Mouse (Mus musculus): ENCODE measurements around the gene Susd6. TPM values are rescaled to one million over a fixed set of nuclear protein-coding genes. Genes with fewer than 3 reads are reported as not detected.

Gene Susd6
- polyA plus RNA-seq, 1 experiment from 2014 or later: 23.3 TPM

- ATAC-seq (ENCODE audit: insufficient read depth, low FRiP score, low TSS enrichment) (no peak), DNase-seq (ENCODE audit: low spot score) (no peak)
- H3K9me3 ChIP-seq (ENCODE audit: control insufficient read depth, low read length): no peaks in the 10 kb centered on the region
- H3K4me3 ChIP-seq (ENCODE audit: low read depth, low read length): no peak overlapping the region
- no peaks in the 10 kb centered on the region for H3K4me1 ChIP-seq (ENCODE audit: control insufficient read depth, insufficient read depth, low read length)
- H3K4me2 ChIP-seq (ENCODE audit: low read depth): no peak overlapping the region
- 97% methylated on average over 7 of the region's 7 CpGs for WGBS
- no peaks in the 10 kb centered on the region for H3K27me3 ChIP-seq (ENCODE audit: control insufficient read depth, insufficient read depth, low read length)
- no peak overlapping the region for H3K27ac ChIP-seq (ENCODE audit: low read depth, low read length)
- no peak overlapping the region for H3K9ac ChIP-seq (ENCODE audit: low read length)
- no peaks in the 10 kb centered on the region for H3K36me3 ChIP-seq (ENCODE audit: control insufficient read depth, insufficient read depth, low read length)
These were observed 32.2 kb downstream of the Susd6 start for GRCm38 (mm10) chr12:80822533-80822932.

DNA sequence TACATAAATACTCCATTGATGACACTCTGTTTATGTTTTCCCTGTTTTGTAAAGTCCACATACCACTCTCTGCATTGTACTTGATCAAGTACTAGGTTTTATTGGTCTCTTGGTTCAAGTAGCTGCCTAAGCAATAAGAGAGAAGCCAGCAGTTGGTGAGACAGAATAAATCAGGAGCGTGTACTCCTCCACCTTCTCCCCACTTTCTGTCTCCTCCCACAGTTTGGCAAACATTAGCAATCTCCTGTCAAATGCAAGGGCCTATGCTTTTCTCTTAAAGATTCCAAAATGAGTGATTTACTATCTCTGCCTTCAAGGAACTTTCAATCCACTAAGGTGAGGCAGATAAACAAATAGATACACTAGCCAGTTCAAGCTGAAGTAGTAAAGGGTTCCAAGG, 33.9 kb downstream of the Susd6 start:
- Histone ChIP-seq H3K36me3 (ENCODE audit: control insufficient read depth, insufficient read depth, low read length) (no peaks in the 10 kb centered on the region), H3K9me3 (ENCODE audit: control insufficient read depth, low read length) (no peaks in the 10 kb centered on the region), H3K4me2 (ENCODE audit: low read depth) (no peak overlapping the region), H3K9ac (ENCODE audit: low read length) (no peak overlapping the region), H3K27ac (ENCODE audit: low read depth, low read length) (no peak overlapping the region), H3K4me1 (ENCODE audit: control insufficient read depth, insufficient read depth, low read length) (no peaks in the 10 kb centered on the region), H3K4me3 (ENCODE audit: low read depth, low read length) (no peak overlapping the region), H3K27me3 (ENCODE audit: control insufficient read depth, insufficient read depth, low read length) (no peaks in the 10 kb centered on the region)
- DNase-seq (ENCODE audit: low spot score): no peak
- WGBS: 85% methylated on average over 1 of the region's 1 CpGs
- ATAC-seq (ENCODE audit: insufficient read depth, low FRiP score, low TSS enrichment): no peak

- Histone ChIP-seq H3K4me1 (ENCODE audit: control insufficient read depth, insufficient read depth, low read length) (no peaks in the 10 kb centered on the region), H3K9ac (ENCODE audit: low read length) (no peak overlapping the region), H3K36me3 (ENCODE audit: control insufficient read depth, insufficient read depth, low read length) (no peaks in the 10 kb centered on the region), H3K27me3 (ENCODE audit: control insufficient read depth, insufficient read depth, low read length) (no peaks in the 10 kb centered on the region), H3K9me3 (ENCODE audit: control insufficient read depth, low read length) (no peaks in the 10 kb centered on the region), H3K27ac (ENCODE audit: low read depth, low read length) (no peak overlapping the region), H3K4me2 (ENCODE audit: low read depth) (no peak overlapping the region), H3K4me3 (ENCODE audit: low read depth, low read length) (no peak overlapping the region)
- WGBS: 59% methylated on average over 1 of the region's 1 CpGs
- DNase-seq (ENCODE audit: low spot score) (no peak), ATAC-seq (ENCODE audit: insufficient read depth, low FRiP score, low TSS enrichment) (no peak)
These were observed 36.1 kb downstream of the Susd6 start for GRCm38 (mm10) chr12:80826423-80826822.

DNA sequence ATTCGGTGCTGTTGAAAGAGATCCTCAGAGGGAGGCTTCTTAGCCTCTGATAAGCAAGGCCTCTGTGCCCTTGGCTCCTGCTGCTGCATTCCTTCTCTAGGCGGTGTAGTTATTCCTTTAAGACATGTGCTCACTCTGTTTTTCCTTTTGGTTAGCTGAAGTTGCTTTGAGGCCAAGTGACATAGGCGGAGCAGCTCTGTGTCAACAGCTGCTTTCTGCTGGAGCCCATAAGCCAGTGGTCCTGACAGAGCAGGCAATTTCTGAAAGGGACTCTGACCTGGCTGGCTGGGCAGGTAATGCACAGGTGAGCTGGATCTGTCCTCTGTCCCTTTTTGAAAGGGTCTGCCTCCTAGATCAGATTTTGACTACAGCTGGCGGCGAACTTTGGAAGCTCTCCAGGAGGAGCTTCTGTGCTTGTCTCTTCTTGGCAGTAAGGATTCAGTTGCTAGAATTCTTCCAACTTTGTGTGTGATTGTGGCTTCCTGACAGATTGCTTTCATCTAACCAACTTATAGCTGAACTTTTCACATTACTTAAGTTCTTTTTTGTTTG, 37.2 kb downstream of the Susd6 start:
- DNase-seq (ENCODE audit: low spot score) (no peak), ATAC-seq (ENCODE audit: insufficient read depth, low FRiP score, low TSS enrichment) (no peak)

GRCm38 (mm10) chr12:80828020-80828419, 37.7 kb downstream of the Susd6 start:
- DNase-seq (ENCODE audit: low spot score): no peak
- 81% methylated on average over 5 of the region's 5 CpGs for WGBS
- no peak overlapping the region for H3K4me3 ChIP-seq (ENCODE audit: low read depth, low read length)

More for the DNA sequence above, 37.2 kb downstream of the Susd6 start:
- no peak overlapping the region for H3K4me3 ChIP-seq (ENCODE audit: low read depth, low read length)
- no peaks in the 10 kb centered on the region for H3K27me3 ChIP-seq (ENCODE audit: control insufficient read depth, insufficient read depth, low read length)
- no peaks in the 10 kb centered on the region for H3K9me3 ChIP-seq (ENCODE audit: control insufficient read depth, low read length)
- no peaks in the 10 kb centered on the region for H3K36me3 ChIP-seq (ENCODE audit: control insufficient read depth, insufficient read depth, low read length)
- H3K27ac ChIP-seq (ENCODE audit: low read depth, low read length): no peak overlapping the region
- no peak overlapping the region for H3K4me2 ChIP-seq (ENCODE audit: low read depth)
- 80% methylated on average over 5 of the region's 5 CpGs for WGBS
- H3K9ac ChIP-seq (ENCODE audit: low read length): no peak overlapping the region
- no peaks in the 10 kb centered on the region for H3K4me1 ChIP-seq (ENCODE audit: control insufficient read depth, insufficient read depth, low read length)

GRCm38 (mm10) chr12:80828951-80829350, 38.6 kb downstream of the Susd6 start:
- no peak for DNase-seq (ENCODE audit: low spot score)
- WGBS: 96% methylated on average over 2 of the region's 2 CpGs
- ATAC-seq (ENCODE audit: insufficient read depth, low FRiP score, low TSS enrichment): no peak
- Histone ChIP-seq H3K4me2 (ENCODE audit: low read depth) (no peak overlapping the region), H3K36me3 (ENCODE audit: control insufficient read depth, insufficient read depth, low read length) (no peaks in the 10 kb centered on the region), H3K9me3 (ENCODE audit: control insufficient read depth, low read length) (no peaks in the 10 kb centered on the region), H3K4me1 (ENCODE audit: control insufficient read depth, insufficient read depth, low read length) (no peaks in the 10 kb centered on the region), H3K27me3 (ENCODE audit: control insufficient read depth, insufficient read depth, low read length) (no peaks in the 10 kb centered on the region), H3K9ac (ENCODE audit: low read length) (no peak overlapping the region), H3K27ac (ENCODE audit: low read depth, low read length) (no peak overlapping the region), H3K4me3 (ENCODE audit: low read depth, low read length) (no peak overlapping the region)

More at GRCm38 (mm10) chr12:80828020-80828419, 37.7 kb downstream of the Susd6 start:
- Histone ChIP-seq H3K36me3 (ENCODE audit: control insufficient read depth, insufficient read depth, low read length) (no peaks in the 10 kb centered on the region), H3K27ac (ENCODE audit: low read depth, low read length) (no peak overlapping the region), H3K9ac (ENCODE audit: low read length) (no peak overlapping the region), H3K4me1 (ENCODE audit: control insufficient read depth, insufficient read depth, low read length) (no peaks in the 10 kb centered on the region), H3K9me3 (ENCODE audit: control insufficient read depth, low read length) (no peaks in the 10 kb centered on the region), H3K4me2 (ENCODE audit: low read depth) (no peak overlapping the region), H3K27me3 (ENCODE audit: control insufficient read depth, insufficient read depth, low read length) (no peaks in the 10 kb centered on the region)
- ATAC-seq (ENCODE audit: insufficient read depth, low FRiP score, low TSS enrichment): no peak

DNA sequence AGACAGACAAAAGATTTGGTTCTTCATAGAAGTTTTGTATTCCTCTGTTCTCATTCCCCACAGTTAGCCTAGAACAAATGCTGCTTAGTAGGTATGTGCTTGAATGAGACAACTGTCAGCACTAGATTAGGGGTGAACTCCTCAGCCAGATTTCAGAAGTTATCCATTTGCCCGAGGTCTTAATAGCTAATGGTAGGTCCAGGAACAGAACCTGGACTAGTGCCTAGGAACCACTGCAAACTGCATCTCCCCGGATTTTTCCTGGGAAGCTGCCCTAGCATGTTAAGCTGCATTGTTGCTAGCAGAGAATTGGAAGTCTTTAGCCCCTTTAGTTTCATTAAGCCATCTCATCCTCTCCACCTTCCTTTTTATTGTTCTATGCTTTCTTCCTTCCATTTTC, 39.9 kb downstream of the Susd6 start:
- Histone ChIP-seq H3K9me3 (ENCODE audit: control insufficient read depth, low read length) (no peaks in the 10 kb centered on the region), H3K36me3 (ENCODE audit: control insufficient read depth, insufficient read depth, low read length) (no peaks in the 10 kb centered on the region), H3K27ac (ENCODE audit: low read depth, low read length) (no peak overlapping the region), H3K4me3 (ENCODE audit: low read depth, low read length) (no peak overlapping the region), H3K4me2 (ENCODE audit: low read depth) (no peak overlapping the region), H3K27me3 (ENCODE audit: control insufficient read depth, insufficient read depth, low read length) (no peaks in the 10 kb centered on the region), H3K9ac (ENCODE audit: low read length) (no peak overlapping the region), H3K4me1 (ENCODE audit: control insufficient read depth, insufficient read depth, low read length) (no peaks in the 10 kb centered on the region)
- ATAC-seq (ENCODE audit: insufficient read depth, low FRiP score, low TSS enrichment): no peak
- 87% methylated on average over 2 of the region's 2 CpGs for WGBS
- no peak for DNase-seq (ENCODE audit: low spot score)

DNA sequence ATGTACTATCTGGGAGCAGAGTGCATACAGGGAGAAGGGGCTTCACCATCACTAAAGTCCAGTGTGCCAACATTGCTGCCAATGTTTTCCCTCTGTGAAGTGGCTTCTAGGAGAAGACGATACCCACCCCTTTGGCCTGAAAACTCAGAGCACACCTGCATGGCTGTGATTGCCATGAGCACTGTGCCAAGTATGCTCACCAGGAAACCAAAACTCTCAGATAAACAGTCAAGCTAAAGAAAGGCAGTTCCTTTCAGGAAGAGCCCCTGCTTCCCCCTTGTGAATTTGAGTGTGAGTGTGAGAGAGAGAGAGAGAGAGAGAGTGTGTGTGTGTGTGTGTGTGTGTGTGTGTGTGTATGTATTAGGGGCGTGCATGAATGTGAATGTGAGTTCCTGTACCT, 40.5 kb downstream of the Susd6 start:
- H3K27ac ChIP-seq (ENCODE audit: low read depth, low read length): no peak overlapping the region
- DNase-seq (ENCODE audit: low spot score) (no peak), ATAC-seq (ENCODE audit: insufficient read depth, low FRiP score, low TSS enrichment) (no peak)
- H3K9me3 ChIP-seq (ENCODE audit: control insufficient read depth, low read length): no peaks in the 10 kb centered on the region
- no peaks in the 10 kb centered on the region for H3K36me3 ChIP-seq (ENCODE audit: control insufficient read depth, insufficient read depth, low read length)
- no peak overlapping the region for H3K4me2 ChIP-seq (ENCODE audit: low read depth)
- H3K4me3 ChIP-seq (ENCODE audit: low read depth, low read length): no peak overlapping the region
- no peak overlapping the region for H3K9ac ChIP-seq (ENCODE audit: low read length)
- no peaks in the 10 kb centered on the region for H3K4me1 ChIP-seq (ENCODE audit: control insufficient read depth, insufficient read depth, low read length)
- WGBS: 95% methylated on average over 2 of the region's 2 CpGs
- no peaks in the 10 kb centered on the region for H3K27me3 ChIP-seq (ENCODE audit: control insufficient read depth, insufficient read depth, low read length)

GRCm38 (mm10) chr12:80832313-80832712, 42.0 kb downstream of the Susd6 start:
- no peak for ATAC-seq (ENCODE audit: insufficient read depth, low FRiP score, low TSS enrichment)
- Histone ChIP-seq H3K4me1 (ENCODE audit: control insufficient read depth, insufficient read depth, low read length) (no peaks in the 10 kb centered on the region), H3K4me2 (ENCODE audit: low read depth) (no peak overlapping the region), H3K27me3 (ENCODE audit: control insufficient read depth, insufficient read depth, low read length) (no peaks in the 10 kb centered on the region), H3K36me3 (ENCODE audit: control insufficient read depth, insufficient read depth, low read length) (no peaks in the 10 kb centered on the region), H3K27ac (ENCODE audit: low read depth, low read length) (no peak overlapping the region), H3K9me3 (ENCODE audit: control insufficient read depth, low read length) (no peaks in the 10 kb centered on the region), H3K4me3 (ENCODE audit: low read depth, low read length) (no peak overlapping the region), H3K9ac (ENCODE audit: low read length) (no peak overlapping the region)
- DNase-seq (ENCODE audit: low spot score): no peak
- 73% methylated on average over 1 of the region's 1 CpGs for WGBS

All from neural tube, embryonic 11.5 days (tissue).